Mouse (Mus musculus) left cerebral cortex, postnatal 36 days (tissue): ENCODE results near the gene Ptrh1. TPM values are rescaled to one million over a fixed set of nuclear protein-coding genes. Genes with fewer than 3 reads are reported as not detected.

ENCODE experiments used
- DNase-seq, 2 experiments: peaks; one replicate each; pipeline ENCODE4 v3.0.0; 2021 to 2022; ENCODE audit warnings: low spot score in 2 of 2, mixed read lengths in 1 of 2
- intact Hi-C: fragments of 180-260 bp; cut with DNase I; formaldehyde crosslinking; loops from one replicate; pipeline ENCODE4 v1.15.1; 2025
- total RNA-seq, 2 experiments: library from RNA; stranded (reverse); gene quantifications; 2 replicates each; pipeline ENCODE4 v1.2.3; 2021

The Ptrh1 gene
- total RNA-seq, 2 experiments from 2014 or later = 7.2 to 9.2 TPM

DNA sequence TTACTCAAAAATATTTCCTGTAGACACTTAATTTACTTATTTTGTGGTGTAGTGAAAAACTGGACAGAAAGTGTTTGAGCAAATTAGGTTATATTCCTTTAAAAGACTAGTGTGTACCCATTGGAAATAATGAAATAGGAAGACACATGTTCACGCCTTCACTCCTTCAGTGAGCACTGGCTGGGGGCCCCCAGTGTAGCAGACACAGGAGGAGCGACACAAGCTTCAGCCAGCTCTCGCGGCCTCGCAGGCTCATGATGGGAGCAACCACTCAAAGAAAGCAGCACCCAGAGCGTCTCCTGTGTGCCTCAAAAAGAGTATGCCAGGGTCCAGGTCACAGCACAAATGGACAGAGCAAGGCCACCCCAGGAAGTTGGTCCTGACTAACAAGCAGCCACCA, 50.2 kb downstream of the Ptrh1 start:
- intact Hi-C loops = no loop called here
- DNase-seq = no peak

Other genes with a start within 250 kb of the Ptrh1 start
- gene Fam102a, start 240.5 kb upstream of the Ptrh1 start, total RNA-seq = 10 to 100 TPM; 53.6 to 68.9 TPM
- gene Dpm2, start 204.9 kb upstream of the Ptrh1 start, total RNA-seq = 10 to 100 TPM; 74.8 to 77.0 TPM
- 10 to 100 TPM in 1 of 2 experiments, 1 to 10 TPM in 1; 9.2 to 11.7 TPM for gene Pip5kl1, start 201.0 kb upstream of the Ptrh1 start, total RNA-seq
- 1 to 10 TPM; 1.1 to 1.4 TPM for gene 9430097D07Rik, start 200.1 kb upstream of the Ptrh1 start, total RNA-seq
- gene St6galnac4, start 188.7 kb upstream of the Ptrh1 start, total RNA-seq = 10 to 100 TPM; 36.7 to 39.1 TPM
- gene St6galnac6, start 176.1 kb upstream of the Ptrh1 start, total RNA-seq = 100 to 1,000 TPM; 121 to 135 TPM
- gene Ak1, start 154.0 kb upstream of the Ptrh1 start, total RNA-seq = 100 to 1,000 TPM; 152 to 173 TPM
- gene Eng, start 129.2 kb upstream of the Ptrh1 start, total RNA-seq = 10 to 100 TPM; 22.0 to 26.1 TPM
- 10 to 100 TPM in 1 of 2 experiments, 1 to 10 TPM in 1; 6.0 to 10.5 TPM for gene Fpgs, start 71.6 kb upstream of the Ptrh1 start, total RNA-seq
- 100 to 1,000 TPM; 105 to 117 TPM for gene Cdk9, start 62.7 kb upstream of the Ptrh1 start, total RNA-seq
- gene Sh2d3c, start 54.7 kb upstream of the Ptrh1 start, total RNA-seq = 10 to 100 TPM; 33.3 to 45.8 TPM
- gene 6330409D20Rik, start 34.8 kb upstream of the Ptrh1 start, total RNA-seq = 1 to 10 TPM; 2.5 to 3.2 TPM
- 10 to 100 TPM; 27.8 to 29.9 TPM for gene Tor2a, start 18.6 kb upstream of the Ptrh1 start, total RNA-seq
- under 1 TPM; 0.41 to 0.72 TPM for gene Ttc16, start 153 bp upstream of the Ptrh1 start, total RNA-seq
- under 1 TPM in 1 of 2 experiments, not detected in 1; 0.29 TPM for gene Cfap157, start 8.6 kb downstream of the Ptrh1 start, total RNA-seq
- 1,000 to 10,000 TPM in 1 of 2 experiments, 100 to 1,000 TPM in 1; 963 to 1,065 TPM for gene Stxbp1, start 71.5 kb downstream of the Ptrh1 start, total RNA-seq
- gene Fam129b, start 100.3 kb downstream of the Ptrh1 start, total RNA-seq = 10 to 100 TPM; 22.6 to 23.7 TPM
- gene Rpl12, start 185.8 kb downstream of the Ptrh1 start, total RNA-seq = 100 to 1,000 TPM; 107 to 115 TPM
- 10 to 100 TPM; 34.7 to 36.2 TPM for gene Lrsam1, start 185.8 kb downstream of the Ptrh1 start, total RNA-seq
- 10 to 100 TPM; 26.9 to 27.1 TPM for gene Slc2a8, start 206.3 kb downstream of the Ptrh1 start, total RNA-seq